Mouse (Mus musculus): ENCODE measurements around the gene Mpp3.
"Not testable (repeated sequence)": the region's sequence is repeated elsewhere in the genome, so short reads cannot be mapped to it uniquely, and the experiment has no call there.

The Mpp3 gene

DNA sequence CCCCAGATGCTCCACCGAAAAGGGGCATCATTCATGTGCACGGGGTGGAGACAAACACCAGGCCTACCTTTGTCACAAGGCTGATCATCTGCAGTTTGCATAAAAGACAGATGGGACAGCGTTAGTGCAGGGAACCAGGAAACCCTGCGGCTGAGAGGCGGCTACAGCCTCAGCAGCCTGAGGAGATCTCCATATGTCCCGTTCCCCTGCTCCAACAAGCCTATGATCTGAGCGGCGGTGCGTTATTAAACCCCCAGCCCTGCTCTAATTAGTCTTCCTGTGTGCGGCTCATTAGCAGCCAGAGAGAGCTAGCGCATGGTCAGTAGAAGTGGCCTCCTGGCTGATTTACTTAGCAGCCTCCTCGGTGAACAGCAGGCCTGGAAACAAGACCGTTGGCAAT, 18.1 kb downstream of the Mpp3 start:
- DNase-seq (ENCODE audit: low spot score in 2 of 2) = no peak

DNA sequence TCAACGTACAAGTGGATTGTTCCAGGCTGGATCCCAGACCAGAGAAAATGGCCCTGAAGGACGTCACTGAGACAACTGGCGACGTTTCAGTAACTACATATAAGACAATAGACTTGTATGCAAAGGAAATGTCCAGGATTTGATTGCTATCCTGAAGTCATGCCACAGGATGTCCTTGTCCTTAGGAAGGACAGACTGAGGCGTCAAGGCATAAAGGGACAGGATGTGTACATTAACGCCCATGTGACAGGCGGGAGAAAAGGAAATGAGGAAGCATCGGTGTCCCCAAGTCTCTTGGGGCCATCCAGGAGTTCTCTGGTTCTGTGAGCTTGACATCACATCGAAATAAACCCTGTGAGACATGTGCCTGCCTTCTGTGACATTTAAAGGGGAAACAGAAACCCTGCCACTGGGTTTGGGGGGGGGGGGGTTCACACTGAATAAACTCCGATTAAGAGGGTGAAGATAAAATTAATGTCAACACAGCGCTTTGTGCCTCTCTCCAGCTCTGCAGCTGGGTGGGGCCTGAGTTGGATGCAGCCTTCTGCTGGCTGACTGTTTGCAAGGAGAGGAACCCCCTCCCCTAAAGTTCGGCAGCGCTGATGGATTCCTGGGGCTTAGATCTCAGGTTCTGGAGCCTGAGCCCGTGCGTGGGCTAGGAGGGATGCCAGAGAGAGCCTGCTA, 19.2 kb downstream of the Mpp3 start:
- no peak for DNase-seq (ENCODE audit: low spot score in 2 of 2)

DNA sequence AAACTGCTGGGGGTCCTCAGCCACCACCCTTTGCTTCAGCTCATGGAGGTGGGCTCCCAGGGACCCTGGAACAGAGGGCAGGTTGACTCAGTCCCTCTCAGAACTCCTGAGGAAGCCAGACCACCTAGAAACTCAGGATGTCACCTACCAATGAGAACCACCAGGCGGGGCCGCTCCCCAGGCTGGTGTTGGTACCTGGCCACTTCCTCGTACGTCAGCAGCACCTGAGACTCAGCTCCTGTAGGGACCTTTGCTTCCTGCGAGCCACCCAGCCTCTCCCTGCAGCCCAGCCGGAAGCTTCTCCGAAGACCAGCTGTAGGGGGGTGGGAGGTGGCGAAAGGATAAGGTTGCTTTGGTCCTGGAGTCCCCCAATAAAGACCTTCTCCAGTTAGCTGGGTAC, 19.9 kb downstream of the Mpp3 start:
- no peak for DNase-seq (ENCODE audit: low spot score in 2 of 2)

- DNase-seq (ENCODE audit: low spot score in 2 of 2) = no peak
Measured at GRCm38 (mm10) chr11:102006688-102007087, 21.6 kb downstream of the Mpp3 start.

- no peak for DNase-seq (ENCODE audit: low spot score in 2 of 2)
Measured at GRCm38 (mm10) chr11:102006271-102006670, 22.0 kb downstream of the Mpp3 start.

DNA sequence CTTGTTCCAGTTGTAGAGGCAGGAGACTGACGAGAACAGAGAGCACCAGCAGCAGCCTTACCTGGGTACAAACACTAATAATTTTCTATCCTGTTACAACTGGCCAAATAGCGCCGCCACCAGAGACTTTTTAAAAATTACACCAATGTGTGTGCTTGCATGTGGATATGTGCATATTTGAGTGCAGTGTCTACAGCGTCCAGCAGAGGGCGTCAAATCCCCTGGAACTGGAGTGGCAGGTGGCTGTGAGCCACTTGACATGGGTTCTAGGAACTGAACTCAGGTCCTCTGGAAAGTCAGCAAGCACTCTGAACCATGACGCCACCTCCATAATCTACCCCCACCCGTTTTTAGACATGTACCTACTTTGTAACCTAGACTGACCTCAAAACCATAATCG, 24.0 kb downstream of the Mpp3 start:
- DNase-seq (ENCODE audit: low spot score in 2 of 2) = no peak

DNA sequence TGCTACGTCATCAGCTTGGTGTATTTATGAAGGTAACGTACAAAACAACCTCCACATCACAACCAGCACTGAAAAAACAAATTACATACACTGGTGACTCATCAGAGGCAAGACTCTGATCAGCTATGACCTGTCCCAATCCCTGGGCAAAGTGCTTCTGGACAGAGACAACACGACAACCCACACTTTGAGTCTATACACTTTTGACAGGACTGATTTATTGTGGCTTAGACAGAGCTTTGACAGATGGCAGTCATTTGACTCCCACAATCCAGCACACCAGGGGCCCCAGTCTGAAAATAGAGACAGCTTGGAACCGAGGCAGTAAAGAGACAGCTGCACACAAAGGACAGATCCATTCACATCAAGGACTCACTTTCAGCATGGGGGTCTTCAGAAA, 28.8 kb downstream of the Mpp3 start:
- no peak for DNase-seq (ENCODE audit: low spot score in 2 of 2)

- no peak for DNase-seq (ENCODE audit: low spot score in 2 of 2)
Measured at GRCm38 (mm10) chr11:101998258-101998657, 30.0 kb downstream of the Mpp3 start.

DNA sequence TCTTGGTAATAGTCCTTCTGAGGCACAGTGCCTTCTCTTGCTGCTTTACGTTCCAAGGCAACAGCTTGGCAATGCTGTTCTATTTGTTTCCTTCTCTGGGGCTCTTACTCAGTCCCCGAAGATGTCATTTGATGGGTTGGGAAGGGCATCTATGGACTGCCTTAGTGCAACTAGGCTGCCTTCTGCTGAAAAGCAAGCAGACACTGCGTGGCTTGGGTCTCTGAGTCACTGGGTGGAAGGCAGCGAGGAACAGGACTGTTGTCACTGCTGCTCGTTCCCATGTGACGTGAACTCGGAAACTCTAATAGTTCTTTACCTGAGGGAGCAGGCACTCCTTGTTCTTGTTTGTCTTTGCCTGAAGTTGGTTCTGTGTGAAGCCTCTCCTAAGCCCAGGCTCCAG, 32.3 kb downstream of the Mpp3 start:
- no peak for DNase-seq (ENCODE audit: low spot score in 2 of 2)

DNA sequence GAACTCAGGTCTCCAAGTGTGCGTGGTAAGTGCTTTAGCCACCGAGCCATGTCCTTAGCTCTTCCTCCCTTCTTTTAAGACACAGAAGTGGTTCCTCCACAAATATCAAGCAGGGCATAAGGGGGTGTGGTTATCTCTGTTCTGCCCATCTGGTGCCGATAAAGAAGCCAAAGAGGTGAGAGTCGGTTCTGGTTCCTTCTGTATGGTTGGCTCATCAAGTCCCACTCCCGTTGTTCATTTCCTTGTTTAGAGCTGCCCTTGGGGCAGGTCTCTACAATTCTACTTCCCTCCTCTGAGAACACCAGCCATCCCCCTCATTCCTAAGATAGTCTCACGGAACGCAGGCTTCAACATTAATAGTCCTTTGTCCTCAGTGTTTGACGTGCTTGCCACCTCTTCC, 34.2 kb downstream of the Mpp3 start:
- no peak for DNase-seq (ENCODE audit: low spot score in 2 of 2)

GRCm38 (mm10) chr11:101992411-101992810, 35.9 kb downstream of the Mpp3 start:
- no peak for DNase-seq (ENCODE audit: low spot score in 2 of 2)

DNA sequence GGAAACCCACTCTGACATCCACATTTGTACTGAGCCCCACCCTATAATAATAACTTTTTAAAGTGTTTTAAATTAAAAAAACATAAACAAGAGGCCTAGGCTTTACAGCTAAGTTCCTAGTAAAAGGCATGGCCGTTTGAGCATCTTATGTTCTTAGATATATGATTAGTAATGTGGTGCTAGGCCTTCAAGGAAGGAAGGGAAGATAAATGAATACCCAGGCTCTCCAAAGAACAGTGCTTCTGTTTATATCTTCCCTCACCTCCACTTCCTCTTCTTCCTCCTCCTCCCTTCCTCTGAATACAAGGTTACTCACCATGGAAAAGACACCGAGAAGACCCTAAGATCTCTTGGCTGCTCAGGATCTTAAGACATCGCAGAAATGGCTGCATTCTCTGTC, 36.4 kb downstream of the Mpp3 start:
- no peak for DNase-seq (ENCODE audit: low spot score in 2 of 2)

DNA sequence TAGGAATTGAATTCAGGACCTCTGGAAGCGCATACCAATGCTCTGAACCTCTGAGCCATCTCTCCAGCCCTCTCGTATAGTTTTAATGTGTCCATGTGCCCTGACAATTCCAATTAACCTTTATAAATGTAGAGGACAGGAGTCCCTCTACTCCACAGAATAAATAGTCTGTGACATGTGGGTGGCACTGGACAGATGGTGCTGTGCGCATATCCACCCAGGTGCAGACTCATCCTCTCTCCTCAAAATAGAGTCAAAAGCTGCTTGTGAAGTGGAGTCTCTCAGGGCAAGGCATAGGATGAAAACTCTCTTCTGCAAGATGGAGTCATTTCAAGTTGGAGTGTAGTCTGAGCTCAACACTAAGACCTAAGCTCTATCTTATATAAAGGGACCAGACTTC, 38.0 kb downstream of the Mpp3 start:
- DNase-seq (ENCODE audit: low spot score in 2 of 2) = no peak

- no peak for DNase-seq (ENCODE audit: low spot score in 2 of 2)
Measured at GRCm38 (mm10) chr11:101986913-101987312, 41.3 kb downstream of the Mpp3 start, which contains the start of gene Dusp3. Gene Dusp3, minus strand, starts transcription at chr11:101987013.

- DNase-seq (ENCODE audit: low spot score in 2 of 2) = peak; percentile 74 to 84
Measured at GRCm38 (mm10) chr11:101985990-101986389, 42.3 kb downstream of the Mpp3 start.

DNA sequence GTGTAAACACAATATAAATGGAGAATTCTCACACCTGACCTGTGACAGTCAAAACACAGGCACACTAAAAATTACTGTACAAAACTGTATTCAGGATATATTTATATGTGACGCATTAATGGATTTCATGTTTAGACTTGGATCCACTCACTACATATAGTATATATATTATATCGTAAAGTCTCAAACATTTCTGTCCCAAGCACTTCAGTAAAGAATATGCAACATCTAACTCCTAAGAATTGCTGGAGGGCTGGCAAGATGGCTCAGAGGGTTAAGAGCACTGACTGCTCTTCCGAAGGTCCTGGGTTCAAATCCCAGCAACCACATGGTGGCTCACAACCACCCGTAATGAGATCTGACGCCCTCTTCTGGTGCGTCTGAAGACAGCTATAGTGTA, 42.8 kb downstream of the Mpp3 start:
- DNase-seq (ENCODE audit: low spot score in 2 of 2) = not testable (repeated sequence)

DNA sequence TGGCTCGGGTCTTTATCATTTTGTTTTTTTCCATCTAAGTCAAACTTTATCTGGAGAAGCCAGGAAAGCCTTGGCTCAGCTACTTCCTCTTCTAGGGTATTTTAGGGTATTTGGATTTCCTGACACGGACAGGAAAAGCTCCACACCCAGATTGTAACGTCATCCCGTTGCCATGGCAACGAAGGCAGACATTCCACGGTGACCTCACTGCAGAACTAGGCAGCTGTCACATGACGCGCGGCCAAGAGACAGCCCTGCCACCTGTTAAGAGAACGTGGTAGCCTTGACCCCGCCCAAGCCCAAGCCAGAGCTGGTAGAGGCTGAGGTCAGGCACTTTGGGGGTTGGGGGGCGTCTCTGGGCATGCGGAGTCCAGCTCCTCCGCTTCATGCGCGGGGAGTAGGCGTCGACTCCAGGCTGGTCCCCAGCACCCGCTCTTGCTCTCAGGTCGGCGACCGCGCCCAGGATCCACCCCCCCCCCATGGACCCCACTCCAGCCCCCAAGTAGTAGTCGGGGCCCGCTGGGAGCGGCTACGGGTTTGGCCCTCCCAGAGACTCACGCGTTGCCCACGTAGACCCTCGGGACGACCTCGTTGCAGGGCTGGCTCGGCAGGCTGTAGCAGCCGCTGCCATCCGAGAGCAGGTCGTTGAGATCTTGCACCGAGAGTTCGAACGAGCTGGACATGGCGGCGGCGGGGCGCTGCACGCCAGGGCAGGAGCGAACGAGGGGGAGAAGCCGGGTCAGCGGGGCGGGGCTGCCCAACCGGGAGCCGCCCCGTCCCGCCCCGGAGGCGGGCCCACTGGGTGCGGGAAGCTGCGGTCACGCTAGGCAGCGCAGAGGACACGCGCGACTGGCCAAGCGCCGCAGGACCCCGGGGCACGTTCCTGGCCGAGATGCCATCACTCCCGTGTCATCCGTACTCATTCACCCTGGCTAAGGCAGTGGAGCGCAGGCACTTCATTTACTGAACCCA, 43.9 kb downstream of the Mpp3 start, which contains the start of gene Cfap97d1:
Cfap97d1 (plus strand) TSS at position 226 of the 972 bp plus-strand sequence.
- peak; percentile 63 to 79 for DNase-seq (ENCODE audit: low spot score in 2 of 2)

DNA sequence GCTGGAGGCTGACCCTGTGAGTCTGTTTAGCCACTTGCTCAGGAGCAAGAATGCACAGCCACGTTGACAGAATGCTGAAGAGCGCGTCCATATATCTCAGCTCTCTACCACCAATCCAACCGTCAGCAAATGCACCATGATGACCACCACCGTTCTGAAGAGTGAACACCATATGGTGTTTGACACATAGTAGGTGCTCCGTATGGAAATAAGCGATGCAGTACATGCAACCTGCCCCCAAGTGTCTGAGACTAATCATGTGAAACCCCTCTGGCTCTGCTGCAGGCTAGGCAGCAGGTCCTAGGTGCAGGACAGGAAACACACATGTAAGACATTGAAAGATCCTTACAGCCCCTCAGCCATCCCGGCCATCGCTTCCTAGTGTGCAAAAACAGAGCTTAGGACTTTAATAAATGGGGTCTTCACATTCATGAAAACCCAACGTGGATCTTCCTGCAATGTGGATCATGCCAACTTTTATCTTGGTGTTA, 44.8 kb downstream of the Mpp3 start:
- DNase-seq (ENCODE audit: low spot score in 2 of 2) = no peak

- no peak for DNase-seq (ENCODE audit: low spot score in 2 of 2)
Measured at GRCm38 (mm10) chr11:101982981-101983411, 45.3 kb downstream of the Mpp3 start.

- no peak for DNase-seq (ENCODE audit: low spot score in 2 of 2)
Measured at GRCm38 (mm10) chr11:101981850-101982249, 46.4 kb downstream of the Mpp3 start.

DNA sequence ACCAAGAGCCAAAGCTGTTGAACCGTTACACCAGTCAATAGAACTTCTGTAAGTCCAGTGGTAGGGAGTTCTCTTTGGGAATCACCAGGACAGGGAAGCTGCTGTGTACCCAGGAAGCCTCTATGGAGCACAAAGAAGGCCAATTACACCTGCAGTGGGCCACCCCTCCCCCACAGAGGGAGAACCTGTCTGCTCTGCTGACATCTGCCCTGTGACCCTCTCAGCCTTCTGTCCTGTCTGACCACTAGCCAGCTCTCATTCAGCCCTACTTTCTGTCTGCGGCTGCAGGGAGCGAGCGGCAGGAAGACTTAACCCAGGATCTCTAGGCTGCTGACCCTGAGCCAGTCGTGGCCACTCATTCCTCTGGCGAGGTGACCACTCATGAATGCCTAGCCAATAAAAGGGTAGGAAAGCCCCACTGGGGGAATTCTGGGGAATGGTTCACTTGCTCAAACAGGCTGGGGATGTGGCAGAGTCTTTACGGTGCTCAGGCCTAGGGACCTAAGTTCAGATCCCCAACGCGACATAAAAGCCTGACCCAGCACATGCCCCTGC, 47.6 kb downstream of the Mpp3 start:
- no peak for DNase-seq (ENCODE audit: low spot score in 2 of 2)

GRCm38 (mm10) chr11:101979140-101979539, 49.1 kb downstream of the Mpp3 start:
- DNase-seq (ENCODE audit: low spot score in 2 of 2) = no peak
